Mouse (Mus musculus) urinary bladder, postnatal 14 days (tissue): ENCODE data around the gene Tbc1d2.
"Not testable (repeated sequence)": the region's sequence is repeated elsewhere in the genome, so short reads cannot be mapped to it uniquely, and the experiment has no call there.

ENCODE experiments used
- DNase-seq: peaks from one replicate; pipeline ENCODE4 v3.0.0; 2021; ENCODE audit warnings: low spot score

Tbc1d2 gene

GRCm38 (mm10) chr4:46641283-46641682 is 8.7 kb downstream of the Tbc1d2 start:
- DNase-seq, result no peak

GRCm38 (mm10) chr4:46639866-46640265 is 10.1 kb downstream of the Tbc1d2 start:
- DNase-seq, result peak; percentile 75

GRCm38 (mm10) chr4:46637250-46637649 is 12.8 kb downstream of the Tbc1d2 start:
- not testable (repeated sequence) for DNase-seq

GRCm38 (mm10) chr4:46635702-46636430 is 14.1 kb downstream of the Tbc1d2 start:
- no peak for DNase-seq

- no peak for DNase-seq
These were observed 15.1 kb downstream of the Tbc1d2 start for GRCm38 (mm10) chr4:46634881-46635280.

GRCm38 (mm10) chr4:46633565-46633964 is 16.4 kb downstream of the Tbc1d2 start:
- DNase-seq, result peak; percentile 32

GRCm38 (mm10) chr4:46632465-46632864 is 17.5 kb downstream of the Tbc1d2 start:
- no peak for DNase-seq

GRCm38 (mm10) chr4:46630390-46630789 is 19.6 kb downstream of the Tbc1d2 start:
- peak; percentile 38 for DNase-seq

GRCm38 (mm10) chr4:46628873-46629272 is 21.1 kb downstream of the Tbc1d2 start:
- no peak for DNase-seq

- no peak for DNase-seq
These were observed 21.9 kb downstream of the Tbc1d2 start for GRCm38 (mm10) chr4:46628081-46628480.

- no peak for DNase-seq
These were observed 24.9 kb downstream of the Tbc1d2 start for GRCm38 (mm10) chr4:46625101-46625500.

- no peak for DNase-seq
These were observed 27.0 kb downstream of the Tbc1d2 start for GRCm38 (mm10) chr4:46623007-46623406.

GRCm38 (mm10) chr4:46620946-46621345 is 29.1 kb downstream of the Tbc1d2 start:
- DNase-seq, result no peak

GRCm38 (mm10) chr4:46620330-46620729 is 29.7 kb downstream of the Tbc1d2 start:
- DNase-seq, result peak; percentile 31

GRCm38 (mm10) chr4:46618196-46618817 is 31.7 kb downstream of the Tbc1d2 start:
- no peak for DNase-seq

- no peak for DNase-seq
These were observed 32.6 kb downstream of the Tbc1d2 start for GRCm38 (mm10) chr4:46617408-46617807.

- DNase-seq, result no peak
These were observed 35.4 kb downstream of the Tbc1d2 start for GRCm38 (mm10) chr4:46614641-46615040.

GRCm38 (mm10) chr4:46613618-46614017 is 36.4 kb downstream of the Tbc1d2 start:
- no peak for DNase-seq

GRCm38 (mm10) chr4:46611181-46611580 is 38.8 kb downstream of the Tbc1d2 start:
- DNase-seq, result peak; percentile 87

- no peak for DNase-seq
These were observed 42.4 kb downstream of the Tbc1d2 start for GRCm38 (mm10) chr4:46607601-46608000.

- DNase-seq, result no peak
These were observed 44.6 kb downstream of the Tbc1d2 start for GRCm38 (mm10) chr4:46605451-46605850.

- DNase-seq, result no peak
These were observed 47.3 kb downstream of the Tbc1d2 start for GRCm38 (mm10) chr4:46602704-46603103.

GRCm38 (mm10) chr4:46601844-46602423 is 48.1 kb downstream of the Tbc1d2 start, which contains the start of gene Coro2a:
Gene Coro2a, minus strand, starts transcription at chr4:46602202.
- peak; percentile 88 for DNase-seq
